Mouse (Mus musculus) frontal cortex, postnatal 10 days (tissue): ENCODE measurements around the gene Zfp69.

Experiments
- DNase-seq, 2 experiments: peaks; one replicate each; pipeline ENCODE4 v3.0.0; 2022; ENCODE audit warnings: low spot score in 2 of 2, mixed read lengths in 1 of 2

Zfp69 gene

GRCm38 (mm10) chr4:120925386-120925785 is 26.1 kb downstream of the Zfp69 start:
- peak in 1 of 2 experiments; percentile 29 for DNase-seq

- DNase-seq = peak; percentile 88
Measured at GRCm38 (mm10) chr4:120924554-120925299, 26.8 kb downstream of the Zfp69 start, which contains the start of gene Exo5. Exo5 (minus strand) TSS chr4:120925017.

- DNase-seq = no peak
Measured at GRCm38 (mm10) chr4:120921461-120921860, 30.0 kb downstream of the Zfp69 start.

DNA sequence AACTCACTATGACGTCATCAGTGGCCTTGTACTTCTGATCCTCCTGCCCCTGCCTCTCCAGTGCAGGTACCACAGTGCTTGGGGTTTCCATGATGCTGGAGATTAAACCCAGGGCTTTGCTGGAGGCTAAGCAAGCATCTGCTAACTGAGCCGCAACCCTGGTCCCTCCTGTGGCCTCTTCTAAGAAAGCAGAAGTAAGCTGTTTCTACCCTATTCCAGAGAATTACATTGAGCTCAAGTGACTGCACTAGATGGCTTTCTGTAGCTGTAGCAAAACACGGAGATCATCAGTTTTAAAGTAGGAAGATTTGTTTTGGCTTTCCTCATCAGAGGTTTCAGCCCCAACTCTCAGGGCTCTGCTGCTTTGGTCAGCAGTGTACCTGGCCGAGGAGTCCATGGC is 37.0 kb downstream of the Zfp69 start:
- DNase-seq = no peak

GRCm38 (mm10) chr4:120913861-120914260 is 37.6 kb downstream of the Zfp69 start:
- no peak for DNase-seq

GRCm38 (mm10) chr4:120913443-120913842 is 38.1 kb downstream of the Zfp69 start:
- DNase-seq = no peak

GRCm38 (mm10) chr4:120912866-120913265 is 38.6 kb downstream of the Zfp69 start:
- DNase-seq = no peak

- no peak for DNase-seq
Measured at GRCm38 (mm10) chr4:120911086-120911485, 40.4 kb downstream of the Zfp69 start.

DNA sequence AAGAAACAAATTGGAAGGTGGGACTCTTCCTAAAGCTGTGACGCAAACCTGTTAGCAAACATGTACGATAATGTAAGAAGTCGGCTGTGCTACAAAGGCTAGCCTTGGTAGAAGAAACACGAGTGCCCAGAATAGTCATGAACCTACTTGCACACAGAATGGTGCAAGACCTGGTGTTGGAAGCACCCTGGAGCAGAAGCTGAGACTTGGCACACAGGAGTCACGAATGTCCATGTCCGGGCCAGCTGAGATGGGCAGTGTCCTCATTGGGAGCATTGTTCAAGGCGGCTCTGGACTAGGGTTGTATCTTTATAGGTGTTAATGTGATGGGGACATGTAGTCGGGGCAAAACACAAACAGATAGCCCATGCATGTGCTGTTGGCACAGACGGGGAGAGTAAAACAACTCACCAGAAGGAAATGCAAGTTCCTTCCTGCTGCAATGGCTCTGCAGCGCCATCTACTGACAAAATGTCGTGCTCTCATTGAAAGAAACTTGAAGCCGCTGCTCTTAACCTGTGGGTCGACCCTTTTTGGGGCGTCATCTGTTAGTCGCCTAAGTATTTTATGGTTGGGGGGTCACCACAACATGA is 41.8 kb downstream of the Zfp69 start:
- DNase-seq = peak in 1 of 2 experiments; percentile 41

- DNase-seq = no peak
Measured at GRCm38 (mm10) chr4:120905644-120906043, 45.9 kb downstream of the Zfp69 start.

GRCm38 (mm10) chr4:120904533-120904932 is 47.0 kb downstream of the Zfp69 start:
- no peak for DNase-seq

- no peak for DNase-seq
Measured at GRCm38 (mm10) chr4:120895810-120896584, 55.5 kb downstream of the Zfp69 start.

GRCm38 (mm10) chr4:120895226-120895625 is 56.3 kb downstream of the Zfp69 start:
- no peak for DNase-seq

- DNase-seq = no peak
Measured at GRCm38 (mm10) chr4:120894584-120894983, 56.9 kb downstream of the Zfp69 start.

DNA sequence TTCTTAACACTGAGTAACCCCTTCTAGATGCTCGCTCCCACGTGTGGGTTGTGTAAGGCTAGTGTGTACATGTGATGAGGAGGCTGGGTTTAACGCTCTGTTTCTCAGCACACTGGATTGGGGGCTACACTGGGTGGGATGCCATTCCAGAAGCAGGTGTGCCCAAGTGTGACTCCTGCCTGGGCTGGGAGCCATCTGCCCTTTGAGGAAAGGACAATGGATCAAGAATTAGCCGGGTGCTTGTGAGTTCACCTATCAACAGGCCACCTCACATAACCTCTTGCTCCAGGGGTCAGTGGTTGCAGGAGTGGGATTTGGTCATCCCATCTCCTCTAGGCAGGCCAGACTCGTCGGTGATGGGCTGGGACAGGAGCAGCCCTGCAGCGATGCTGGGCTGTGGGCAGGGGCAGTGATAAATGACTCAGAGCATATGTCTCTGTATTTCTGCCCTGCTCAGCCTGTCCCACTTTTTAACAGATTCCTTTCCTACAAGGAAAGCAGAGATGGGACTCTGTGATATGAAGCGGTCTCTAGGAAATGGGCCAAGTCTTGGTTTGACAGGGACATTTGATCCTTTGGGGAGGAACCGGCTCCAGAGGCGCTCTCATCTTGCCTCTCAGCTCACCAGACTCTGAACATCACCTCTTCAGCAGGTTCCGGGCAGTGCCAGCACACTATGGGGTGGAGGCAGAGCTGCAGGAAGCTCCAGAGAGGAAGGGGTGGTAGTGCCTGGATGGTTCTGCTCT is 57.7 kb downstream of the Zfp69 start:
- DNase-seq = no peak

- no peak for DNase-seq
Measured at GRCm38 (mm10) chr4:120892516-120892915, 59.0 kb downstream of the Zfp69 start.

GRCm38 (mm10) chr4:120891960-120892359 is 59.5 kb downstream of the Zfp69 start:
- no peak for DNase-seq

DNA sequence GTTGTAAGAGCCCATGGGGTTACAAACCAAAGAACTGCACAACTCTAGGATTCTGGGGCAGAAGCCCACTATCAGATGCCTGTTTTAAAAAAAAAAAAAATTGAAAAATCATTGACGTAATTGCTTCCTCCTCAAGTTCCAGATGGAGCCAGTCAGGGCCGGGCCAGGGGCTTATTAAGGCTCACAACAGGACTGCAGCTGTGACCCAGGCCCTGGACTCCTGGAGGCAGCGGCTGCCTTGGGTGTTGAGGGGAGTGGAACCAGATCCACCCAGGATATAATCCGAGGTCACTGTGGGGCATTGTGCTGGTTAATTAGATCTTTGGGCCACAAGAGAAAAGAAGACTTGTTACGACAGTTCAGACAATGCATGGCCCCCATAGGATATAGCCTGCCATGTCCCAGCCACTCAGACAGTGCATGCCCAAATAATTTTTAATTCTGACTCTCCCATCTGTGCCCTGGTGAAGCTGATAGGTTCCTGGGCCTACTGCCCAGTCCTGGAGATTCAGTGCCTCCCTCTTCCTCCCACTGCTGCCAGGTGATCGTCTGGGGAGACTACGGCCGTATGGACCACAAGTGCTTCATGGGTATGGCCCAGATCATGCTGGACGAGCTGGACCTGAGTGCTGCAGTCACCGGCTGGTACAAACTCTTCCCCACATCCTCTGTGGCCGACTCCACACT is 60.6 kb downstream of the Zfp69 start:
- DNase-seq = no peak

GRCm38 (mm10) chr4:120888884-120889283 is 62.6 kb downstream of the Zfp69 start:
- DNase-seq = no peak

GRCm38 (mm10) chr4:120887381-120888112 is 64.0 kb downstream of the Zfp69 start:
- no peak for DNase-seq

DNA sequence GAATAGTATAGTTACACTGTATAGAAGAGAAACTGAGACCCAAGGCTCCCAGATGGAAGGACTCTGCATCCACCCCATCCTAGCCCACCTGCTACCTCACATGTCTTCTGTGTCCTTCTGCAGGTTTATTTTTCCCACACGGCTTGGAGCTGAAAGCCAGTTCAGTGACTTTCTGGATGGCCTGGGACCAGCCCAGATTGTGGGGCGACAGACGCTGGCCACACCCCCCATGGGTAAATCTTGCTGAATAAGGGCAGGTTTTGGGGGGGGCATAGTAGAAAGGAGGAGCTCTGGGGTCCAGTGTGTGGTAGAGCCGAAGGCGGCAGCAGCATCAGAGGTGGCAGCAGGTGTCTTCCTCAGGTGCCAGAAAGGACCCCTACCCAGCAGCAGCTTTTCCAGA is 64.7 kb downstream of the Zfp69 start:
- no peak for DNase-seq
